Mouse (Mus musculus) kidney, adult 2 months (tissue): ENCODE results near the gene Tnnt2.

Experiments used
- CTCF ChIP-seq: fragments of 200-500 bp; conservative IDR thresholded peaks from 2 replicates; pipeline ENCODE4 v1.5.1; 2011; ENCODE audit warnings: low read depth, mild to moderate bottlenecking, control low read depth, low read length, moderate library complexity, mixed read lengths; ENCODE audit not compliant: insufficient read depth, insufficient read length
- POLR2A ChIP-seq: fragments of 200-500 bp; IDR thresholded peaks from one replicate; pipeline ENCODE4 v1.6.1; 2011; ENCODE audit warnings: low read depth, low read length, control low read depth

DNA sequence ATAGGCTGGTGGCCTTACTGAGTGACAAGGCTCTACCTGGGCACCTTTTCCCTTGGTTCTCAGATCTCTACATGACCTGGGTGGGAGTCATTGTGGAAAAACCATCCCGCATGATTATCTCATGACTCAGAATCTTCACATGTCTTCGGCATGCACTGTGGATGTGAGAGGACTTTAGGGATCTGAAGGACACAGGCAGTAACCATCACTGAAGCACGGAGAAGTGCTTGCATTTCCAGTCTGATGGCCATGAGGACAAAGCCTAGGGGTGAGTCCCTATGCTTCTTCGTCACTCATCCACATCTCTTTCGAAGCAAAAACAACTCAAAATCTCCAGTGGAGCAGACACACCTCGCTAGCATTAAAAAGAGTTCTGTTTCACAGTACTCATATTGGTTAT lies 63.1 kb downstream of the Tnnt2 start:
- no peak for TF ChIP-seq POLR2A
- no peak for TF ChIP-seq CTCF
